Mouse (Mus musculus) Patski (cell line): ENCODE data around the gene Galt. TPM values are rescaled to one million over a fixed set of nuclear protein-coding genes. Genes with fewer than 3 reads are reported as not detected.
"Not testable (repeated sequence)": the region's sequence is repeated elsewhere in the genome, so short reads cannot be mapped to it uniquely, and the experiment has no call there.

Experiments used
- ATAC-seq: fragments of 100-300 bp; one replicate; pipeline ENCODE4 v1.8.0; 2021
- CTCF ChIA-PET: fragments of 350-600 bp; sonication (Branson Sonifier 250); formaldehyde crosslinking; loops from one replicate; lab custom pipeline; 2022; ENCODE audit warnings: inconsistent platforms; lab: Charles Lee
- POLR2A ChIA-PET: fragments of 350-600 bp; sonication (Branson Sonifier 250); formaldehyde crosslinking; loops from one replicate; lab custom pipeline; 2022; ENCODE audit warnings: antibody characterized with exemption, inconsistent platforms; lab: Charles Lee
- DNase-seq: peaks from one replicate; pipeline ENCODE4 v3.0.0-alpha.2; 2011; ENCODE audit warnings: low read depth, low spot score
- H3K27me3 ChIP-seq: fragments of 371-371 bp; one replicate; pipeline ENCODE4 v1.5.1; 2021
- in situ Hi-C: fragments of 300-500 bp; cut with MboI; formaldehyde crosslinking; loops from 3 replicates; pipeline ENCODE4 v1.11.1; 2018; ENCODE audit warnings: low pct_unique_long_range_greater_than_20kb, mixed read lengths
- polyA plus RNA-seq: library from polyadenylated mRNA; unstranded; gene quantifications from one replicate; pipeline ENCODE4 v1.2.3, GENCODE M21; 2021

Galt gene
- polyA plus RNA-seq, 1 experiment from 2014 or later: 28.4 TPM

DNA sequence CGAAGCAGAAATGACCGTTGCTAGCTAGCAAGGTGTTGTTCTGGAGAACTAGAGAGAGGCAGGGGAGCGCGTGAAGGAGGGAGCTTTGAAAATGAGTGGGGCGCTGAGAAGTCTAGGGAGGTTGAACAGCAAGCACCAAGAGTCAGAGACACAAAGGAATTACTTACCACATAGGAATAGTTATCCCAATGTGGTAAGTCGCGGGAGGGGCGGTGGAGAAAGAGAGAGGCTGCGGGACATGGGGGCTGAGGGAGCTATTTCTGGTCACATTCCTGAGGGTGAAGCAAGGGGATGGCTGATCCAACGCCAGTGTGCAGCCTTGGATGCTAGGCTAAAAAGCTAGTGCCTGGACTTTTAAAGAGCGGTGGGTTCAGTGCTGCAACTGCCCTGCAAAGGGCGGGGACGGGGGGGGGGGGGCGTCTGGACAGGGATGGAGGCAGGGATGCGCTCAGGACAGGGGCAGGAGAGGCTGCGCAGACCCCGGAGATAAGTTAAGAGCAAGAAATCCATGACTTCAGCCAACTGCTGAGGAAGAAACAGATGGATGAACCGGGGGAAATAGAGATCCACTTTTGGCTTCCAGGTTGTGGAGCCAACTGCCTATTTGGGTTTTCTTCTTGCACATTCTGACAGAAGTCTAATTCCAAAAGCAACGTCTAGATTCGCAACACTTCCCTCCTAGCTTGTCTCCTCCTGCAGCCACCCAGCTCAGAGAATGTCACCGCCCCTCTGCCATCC is 26.9 kb downstream of the Galt start:
- H3K27me3 ChIP-seq, ATAC-seq, POLR2A ChIA-PET, CTCF ChIA-PET, in situ Hi-C loops, DNase-seq: not testable (repeated sequence)

DNA sequence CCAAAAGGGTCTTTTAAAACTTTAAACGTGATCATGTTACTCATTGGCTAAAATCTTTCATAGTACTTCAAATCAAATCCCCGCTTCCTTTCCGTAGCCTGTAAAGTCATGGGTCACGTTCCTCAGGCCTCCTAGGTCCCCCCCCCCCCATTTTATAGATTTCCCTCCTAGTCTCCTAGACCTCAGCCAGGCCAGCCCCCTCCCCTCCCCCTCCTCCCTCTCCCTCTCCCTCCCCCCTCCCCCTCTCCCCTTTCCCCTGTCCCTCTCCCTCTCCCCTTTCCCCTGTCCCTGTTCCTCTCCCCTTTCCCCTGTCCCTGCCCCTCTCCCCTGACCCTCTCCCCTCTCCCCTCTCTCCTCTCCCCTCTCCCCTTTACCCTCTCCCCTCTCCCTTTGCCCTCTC is 27.7 kb downstream of the Galt start:
- DNase-seq, POLR2A ChIA-PET, H3K27me3 ChIP-seq, CTCF ChIA-PET, in situ Hi-C loops, ATAC-seq: not testable (repeated sequence)

DNA sequence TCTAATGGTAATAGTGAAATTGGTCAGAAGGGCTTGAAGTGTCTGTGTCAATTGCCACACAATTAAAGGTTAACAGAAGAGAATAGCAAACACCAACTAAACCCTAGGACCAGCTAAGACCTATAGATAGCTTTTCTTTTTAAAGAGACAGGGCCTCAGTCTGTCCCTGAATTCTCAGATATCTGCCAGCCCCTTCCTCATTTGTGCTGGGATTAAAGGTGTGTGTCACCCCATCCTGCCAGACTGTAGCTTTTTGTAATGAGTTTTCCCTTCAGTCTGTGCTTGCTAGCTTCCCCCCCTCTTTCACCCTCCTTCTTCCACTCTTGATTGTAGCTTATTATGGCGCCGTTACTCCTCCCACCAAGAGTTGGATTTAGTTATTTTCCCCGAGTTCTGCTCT is 28.2 kb downstream of the Galt start:
- in situ Hi-C loops, POLR2A ChIA-PET, ATAC-seq, DNase-seq, H3K27me3 ChIP-seq, CTCF ChIA-PET: not testable (repeated sequence)

Other genes with a start within 250 kb of the Galt start
- gene 1110017D15Rik, start 237.9 kb upstream of the Galt start, polyA plus RNA-seq: 0.21 TPM
- 19.3 TPM for gene Fam219a, start 185.7 kb upstream of the Galt start, polyA plus RNA-seq
- gene Dnaic1, start 185.5 kb upstream of the Galt start, polyA plus RNA-seq: 0.40 TPM
- gene Enho, start 114.9 kb upstream of the Galt start, polyA plus RNA-seq: 3.0 TPM
- gene Cntfr, start 58.1 kb upstream of the Galt start, polyA plus RNA-seq: 6.7 TPM
- 26.2 TPM for gene Il11ra1, start 55.2 kb upstream of the Galt start, polyA plus RNA-seq
- gene Rpp25l, start 41.7 kb upstream of the Galt start, polyA plus RNA-seq: 27.2 TPM
- gene Dctn3, start 32.1 kb upstream of the Galt start, polyA plus RNA-seq: 116 TPM
- 0.04 TPM for gene Arid3c, start 24.1 kb upstream of the Galt start, polyA plus RNA-seq
- 44.4 TPM for gene Sigmar1, start 929 bp downstream of the Galt start, polyA plus RNA-seq
- gene Ccl27a, start 19.0 kb downstream of the Galt start, polyA plus RNA-seq: 17.9 TPM
- not detected for gene Gm21541, start 148.4 kb downstream of the Galt start, polyA plus RNA-seq
- 1.5 TPM for gene Gm20878, start 186.3 kb downstream of the Galt start, polyA plus RNA-seq
- gene Fam205a4, start 210.8 kb downstream of the Galt start, polyA plus RNA-seq: not detected